Mouse (Mus musculus): ENCODE measurements around the gene Ppp1r13l. TPM values are rescaled to one million over a fixed set of nuclear protein-coding genes. Genes with fewer than 3 reads are reported as not detected.

Gene Ppp1r13l
- polyA plus RNA-seq, 1 experiment from 2014 or later = 2.6 TPM

DNA sequence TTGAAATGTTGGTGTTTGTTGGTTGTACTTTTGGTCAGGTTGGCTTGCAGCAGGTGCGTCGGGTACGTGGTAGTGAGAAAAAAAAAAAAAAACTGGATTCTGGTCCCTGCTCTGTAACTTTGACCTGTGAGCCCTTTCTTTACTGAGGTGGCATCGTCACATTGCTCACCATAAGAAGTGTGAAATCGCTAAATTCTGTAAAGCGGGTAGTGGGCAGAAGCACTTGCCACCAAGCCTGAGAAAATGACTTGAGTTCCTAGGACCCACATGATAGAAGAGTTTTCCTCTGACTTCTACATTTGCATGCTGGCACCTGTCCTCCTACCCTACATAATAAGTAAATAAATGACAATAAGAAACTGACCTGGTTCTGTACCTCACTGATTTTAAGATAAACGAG lies 38.9 kb upstream of the Ppp1r13l start:
- H3K4me2 ChIP-seq (replicated peaks) = peak overlapping the region; percentile 89
- peaks cover 10% of the 10 kb centered on the region for H3K4me1 ChIP-seq (replicated peaks; ENCODE audit: control insufficient read depth, insufficient read depth, low read length)
- no peak overlapping the region for H3K27ac ChIP-seq
- ATAC-seq (ENCODE audit: low FRiP score) = no peak
- no peaks in the 10 kb centered on the region for H3K27me3 ChIP-seq (ENCODE audit: control insufficient read depth, insufficient read depth, low read length)
- WGBS = 46% methylated on average over 7 of the region's 7 CpGs
- H3K36me3 ChIP-seq (replicated peaks; ENCODE audit: control insufficient read depth, insufficient read depth) = no peaks in the 10 kb centered on the region
- no peak for DNase-seq (ENCODE audit: low spot score)
- peak overlapping the region; percentile 45; the same call in 1 of the 2 replicates for H3K4me3 ChIP-seq (replicated peaks; ENCODE audit: low read length)
- no peaks in the 10 kb centered on the region for H3K9me3 ChIP-seq (ENCODE audit: control insufficient read depth, low read length)
- H3K9ac ChIP-seq = 0 out of 2 replicates have a peak overlapping the region, but pooled peaks have one; percentile 63

- no peaks in the 10 kb centered on the region for H3K27me3 ChIP-seq (ENCODE audit: control insufficient read depth, insufficient read depth, low read length)
- no peaks in the 10 kb centered on the region for H3K9me3 ChIP-seq (ENCODE audit: control insufficient read depth, low read length)
- H3K4me3 ChIP-seq (replicated peaks; ENCODE audit: low read length) = no peak overlapping the region
- H3K9ac ChIP-seq = no peak overlapping the region
- 63% methylated on average over 5 of the region's 5 CpGs for WGBS
- no peak overlapping the region for H3K27ac ChIP-seq
- no peak overlapping the region for H3K4me2 ChIP-seq (replicated peaks)
- H3K4me1 ChIP-seq (replicated peaks; ENCODE audit: control insufficient read depth, insufficient read depth, low read length) = peaks cover 10% of the 10 kb centered on the region
- ATAC-seq (ENCODE audit: low FRiP score) = no peak
- DNase-seq (ENCODE audit: low spot score) = no peak
- H3K36me3 ChIP-seq (replicated peaks; ENCODE audit: control insufficient read depth, insufficient read depth) = no peaks in the 10 kb centered on the region
These were observed 38.1 kb upstream of the Ppp1r13l start for GRCm38 (mm10) chr7:19321464-19321863.

DNA sequence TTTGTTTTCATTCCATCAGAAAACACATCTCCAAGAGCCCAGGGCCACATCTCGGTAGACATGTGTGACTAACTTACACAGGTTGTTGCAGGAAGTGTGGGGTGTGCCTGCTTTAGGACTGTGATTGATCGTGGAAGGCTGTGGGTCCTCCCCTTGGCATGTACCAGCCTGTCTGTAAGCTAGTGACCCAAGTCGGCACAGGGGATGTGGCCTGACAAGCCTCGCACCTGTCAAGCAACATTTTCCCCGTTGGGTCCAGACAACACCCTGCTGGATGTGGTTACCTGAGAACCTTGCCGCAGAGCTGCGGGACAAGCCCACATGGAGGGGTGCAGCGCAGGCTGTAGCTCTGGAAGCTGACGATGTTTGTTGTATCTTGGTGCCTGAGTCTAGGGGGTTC lies 37.1 kb upstream of the Ppp1r13l start:
- H3K9ac ChIP-seq = no peak overlapping the region
- H3K27ac ChIP-seq = no peak overlapping the region
- H3K9me3 ChIP-seq (ENCODE audit: control insufficient read depth, low read length) = no peaks in the 10 kb centered on the region
- ATAC-seq (ENCODE audit: low FRiP score) = no peak
- H3K4me3 ChIP-seq (replicated peaks; ENCODE audit: low read length) = no peak overlapping the region
- H3K27me3 ChIP-seq (ENCODE audit: control insufficient read depth, insufficient read depth, low read length) = no peaks in the 10 kb centered on the region
- H3K4me2 ChIP-seq (replicated peaks) = no peak overlapping the region
- no peaks in the 10 kb centered on the region for H3K36me3 ChIP-seq (replicated peaks; ENCODE audit: control insufficient read depth, insufficient read depth)
- 60% methylated on average over 9 of the region's 9 CpGs for WGBS
- H3K4me1 ChIP-seq (replicated peaks; ENCODE audit: control insufficient read depth, insufficient read depth, low read length) = peaks cover 18% of the 10 kb centered on the region
- DNase-seq (ENCODE audit: low spot score) = no peak

DNA sequence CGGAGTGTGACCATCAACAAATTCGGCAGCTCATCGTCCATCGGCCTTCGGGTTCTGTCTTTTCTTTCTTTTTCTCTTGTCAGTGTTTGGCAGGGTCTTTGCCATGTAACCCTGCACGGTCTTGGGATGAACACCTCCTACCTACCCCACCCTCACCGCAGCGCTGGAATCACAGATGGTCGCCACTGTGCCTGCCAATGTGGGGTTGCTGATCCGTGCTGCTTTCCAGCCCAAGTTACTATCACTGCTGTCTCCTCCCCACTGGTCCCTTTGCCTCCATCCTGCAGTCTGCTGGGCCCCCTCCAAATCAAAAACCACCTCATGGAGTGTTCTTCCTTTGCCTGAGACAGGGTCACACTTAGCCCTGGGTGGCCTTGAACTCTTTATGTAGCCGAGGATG lies 35.3 kb upstream of the Ppp1r13l start:
- Histone ChIP-seq H3K4me3 (replicated peaks; ENCODE audit: low read length) (no peak overlapping the region), H3K4me1 (replicated peaks; ENCODE audit: control insufficient read depth, insufficient read depth, low read length) (peaks cover 21% of the 10 kb centered on the region), H3K27ac (no peak overlapping the region), H3K9me3 (ENCODE audit: control insufficient read depth, low read length) (no peaks in the 10 kb centered on the region), H3K27me3 (ENCODE audit: control insufficient read depth, insufficient read depth, low read length) (no peaks in the 10 kb centered on the region), H3K9ac (no peak overlapping the region), H3K36me3 (replicated peaks; ENCODE audit: control insufficient read depth, insufficient read depth) (no peaks in the 10 kb centered on the region), H3K4me2 (replicated peaks) (no peak overlapping the region)
- DNase-seq (ENCODE audit: low spot score) = no peak
- 83% methylated on average over 11 of the region's 11 CpGs for WGBS
- no peak for ATAC-seq (ENCODE audit: low FRiP score)

GRCm38 (mm10) chr7:19325262-19326199 lies 34.0 kb upstream of the Ppp1r13l start:
- no peaks in the 10 kb centered on the region for H3K36me3 ChIP-seq (replicated peaks; ENCODE audit: control insufficient read depth, insufficient read depth)
- no peak overlapping the region for H3K4me3 ChIP-seq (replicated peaks; ENCODE audit: low read length)
- WGBS = 71% methylated on average over 21 of the region's 21 CpGs
- peak overlapping the region; percentile 67 for H3K4me2 ChIP-seq (replicated peaks)
- no peak for DNase-seq (ENCODE audit: low spot score)
- 0 out of 2 replicates have a peak overlapping the region, but pooled peaks have one; percentile 26 for H3K27ac ChIP-seq
- H3K9me3 ChIP-seq (ENCODE audit: control insufficient read depth, low read length) = no peaks in the 10 kb centered on the region
- no peaks in the 10 kb centered on the region for H3K27me3 ChIP-seq (ENCODE audit: control insufficient read depth, insufficient read depth, low read length)
- no peak for ATAC-seq (ENCODE audit: low FRiP score)
- H3K9ac ChIP-seq = no peak overlapping the region
- H3K4me1 ChIP-seq (replicated peaks; ENCODE audit: control insufficient read depth, insufficient read depth, low read length) = peaks cover 12% of the 10 kb centered on the region

DNA sequence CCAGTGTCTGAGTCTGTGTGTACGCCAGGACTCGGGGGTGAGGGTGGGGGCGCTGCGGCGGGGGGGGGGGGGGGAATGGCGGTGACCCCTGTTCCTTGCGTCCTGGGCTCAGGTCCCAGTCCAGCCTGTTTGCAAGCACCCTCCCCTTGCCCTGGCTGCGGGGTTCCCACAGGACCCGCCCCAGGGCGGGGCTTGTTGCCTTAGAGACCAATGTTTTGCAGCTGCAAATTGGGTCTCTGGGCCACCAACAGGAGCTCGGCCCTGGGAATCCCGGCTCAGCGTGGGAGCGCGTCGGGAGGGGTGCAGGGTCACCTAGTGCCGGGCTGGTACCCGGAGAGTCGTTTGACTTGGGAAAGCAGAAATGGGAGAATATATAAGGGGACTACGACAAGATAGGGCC lies 33.2 kb upstream of the Ppp1r13l start:
- peak overlapping the region; percentile 32 for H3K4me3 ChIP-seq (replicated peaks; ENCODE audit: low read length)
- H3K4me1 ChIP-seq (replicated peaks; ENCODE audit: control insufficient read depth, insufficient read depth, low read length) = peaks cover 11% of the 10 kb centered on the region; the same call in 1 of the 2 replicates
- no peaks in the 10 kb centered on the region for H3K27me3 ChIP-seq (ENCODE audit: control insufficient read depth, insufficient read depth, low read length)
- no peak overlapping the region for H3K27ac ChIP-seq
- WGBS = under 1% methylated on average over 20 of the region's 20 CpGs
- no peaks in the 10 kb centered on the region for H3K9me3 ChIP-seq (ENCODE audit: control insufficient read depth, low read length)
- peak overlapping the region; percentile 67 for H3K4me2 ChIP-seq (replicated peaks)
- DNase-seq (ENCODE audit: low spot score) (peak; percentile 67), ATAC-seq (ENCODE audit: low FRiP score) (peak; percentile 35; the same call in 1 of the 2 replicates)
- H3K36me3 ChIP-seq (replicated peaks; ENCODE audit: control insufficient read depth, insufficient read depth) = no peaks in the 10 kb centered on the region
- H3K9ac ChIP-seq = no peak overlapping the region

GRCm38 (mm10) chr7:19327128-19327527 lies 32.4 kb upstream of the Ppp1r13l start:
- Histone ChIP-seq H3K9me3 (ENCODE audit: control insufficient read depth, low read length) (no peaks in the 10 kb centered on the region), H3K9ac (peak overlapping the region; percentile 48), H3K27me3 (ENCODE audit: control insufficient read depth, insufficient read depth, low read length) (no peaks in the 10 kb centered on the region), H3K4me3 (replicated peaks; ENCODE audit: low read length) (peak overlapping the region; percentile 32), H3K4me1 (replicated peaks; ENCODE audit: control insufficient read depth, insufficient read depth, low read length) (peaks cover 11% of the 10 kb centered on the region; the same call in 1 of the 2 replicates), H3K4me2 (replicated peaks) (peak overlapping the region; percentile 67), H3K36me3 (replicated peaks; ENCODE audit: control insufficient read depth, insufficient read depth) (no peaks in the 10 kb centered on the region), H3K27ac (peak overlapping the region; percentile 15; the same call in 1 of the 2 replicates)
- DNase-seq (ENCODE audit: low spot score) = peak; percentile 77
- 0% methylated on average over 22 of the region's 22 CpGs for WGBS
- ATAC-seq (ENCODE audit: low FRiP score) = peak; percentile 57

DNA sequence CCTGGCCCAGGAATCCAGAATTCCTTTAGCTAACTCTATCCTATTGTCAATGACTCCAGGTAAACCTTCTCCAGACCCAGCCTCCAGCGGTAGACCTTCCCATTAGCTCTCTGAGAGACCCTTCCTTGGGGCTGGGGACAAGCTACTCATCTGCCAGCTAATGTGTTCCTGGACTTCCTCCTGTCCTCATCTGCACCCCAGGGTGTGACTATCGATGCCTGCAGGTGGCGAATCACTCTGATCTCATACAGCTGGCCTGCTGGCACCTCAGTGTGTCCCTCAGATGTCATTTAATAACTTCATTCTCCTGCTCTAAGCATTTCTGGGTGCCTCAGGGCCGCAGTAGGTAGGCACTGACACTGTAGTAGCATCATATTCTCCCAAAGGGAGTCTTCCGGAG lies 31.8 kb upstream of the Ppp1r13l start:
- no peaks in the 10 kb centered on the region for H3K27me3 ChIP-seq (ENCODE audit: control insufficient read depth, insufficient read depth, low read length)
- DNase-seq (ENCODE audit: low spot score) (no peak), ATAC-seq (ENCODE audit: low FRiP score) (no peak)
- no peak overlapping the region for H3K27ac ChIP-seq
- peaks cover 11% of the 10 kb centered on the region for H3K4me1 ChIP-seq (replicated peaks; ENCODE audit: control insufficient read depth, insufficient read depth, low read length)
- 0 out of 2 replicates have a peak overlapping the region, but pooled peaks have one; percentile 48 for H3K9ac ChIP-seq
- peak overlapping the region; percentile 32; the same call in 1 of the 2 replicates for H3K4me3 ChIP-seq (replicated peaks; ENCODE audit: low read length)
- H3K36me3 ChIP-seq (replicated peaks; ENCODE audit: control insufficient read depth, insufficient read depth) = no peaks in the 10 kb centered on the region
- peak overlapping the region; percentile 67 for H3K4me2 ChIP-seq (replicated peaks)
- 84% methylated on average over 5 of the region's 5 CpGs for WGBS
- H3K9me3 ChIP-seq (ENCODE audit: control insufficient read depth, low read length) = no peaks in the 10 kb centered on the region

- ATAC-seq (ENCODE audit: low FRiP score) = no peak
- no peak for DNase-seq (ENCODE audit: low spot score)
- no peaks in the 10 kb centered on the region for H3K27me3 ChIP-seq (ENCODE audit: control insufficient read depth, insufficient read depth, low read length)
- H3K4me2 ChIP-seq (replicated peaks) = no peak overlapping the region
- no peak overlapping the region for H3K4me3 ChIP-seq (replicated peaks; ENCODE audit: low read length)
- peaks cover 11% of the 10 kb centered on the region for H3K4me1 ChIP-seq (replicated peaks; ENCODE audit: control insufficient read depth, insufficient read depth, low read length)
- H3K9ac ChIP-seq = no peak overlapping the region
- H3K27ac ChIP-seq = no peak overlapping the region
- no peaks in the 10 kb centered on the region for H3K9me3 ChIP-seq (ENCODE audit: control insufficient read depth, low read length)
- no peaks in the 10 kb centered on the region for H3K36me3 ChIP-seq (replicated peaks; ENCODE audit: control insufficient read depth, insufficient read depth)
These were observed 31.1 kb upstream of the Ppp1r13l start for GRCm38 (mm10) chr7:19328425-19328824.
